Mouse (Mus musculus): ENCODE measurements around the gene Golga1. TPM values are rescaled to one million over a fixed set of nuclear protein-coding genes. Genes with fewer than 3 reads are reported as not detected.

Golga1 gene
- polyA plus RNA-seq, 1 experiment from 2014 or later = 9.9 TPM

DNA sequence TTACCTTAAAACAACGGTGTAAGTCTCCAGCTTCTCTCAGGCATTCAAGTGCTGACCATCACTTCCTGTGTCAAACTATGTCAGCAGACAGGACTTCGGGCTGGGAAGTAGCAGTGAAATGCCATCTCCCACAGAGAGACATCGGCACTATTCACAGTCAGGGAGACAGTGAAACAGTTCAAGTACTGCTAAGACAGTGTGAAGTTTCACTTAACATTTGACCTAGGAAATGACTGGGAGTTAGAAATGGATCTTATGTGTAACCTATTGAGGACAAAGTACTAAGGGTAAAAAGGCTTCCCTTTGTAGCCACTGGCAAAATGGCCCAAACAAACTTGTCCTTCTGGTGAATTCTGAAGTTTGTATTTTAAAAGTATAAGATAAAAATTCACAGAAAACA is 17.4 kb upstream of the Golga1 start:
- no peaks in the 10 kb centered on the region; the same call in 1 of the 2 replicates for H3K36me3 ChIP-seq (replicated peaks; ENCODE audit: insufficient read depth, low read length)
- no peak overlapping the region for H3K4me3 ChIP-seq (ENCODE audit: low read depth, low read length)
- H3K4me1 ChIP-seq (ENCODE audit: insufficient read depth) = no peaks in the 10 kb centered on the region
- ATAC-seq = no peak
- no peak overlapping the region for H3K27ac ChIP-seq (ENCODE audit: low read depth)
- no peak overlapping the region for H3K9ac ChIP-seq (replicated peaks)
- no peak for TF ChIP-seq CTCF (IDR thresholded peaks at IDR 0.05; ENCODE audit: low read depth)
- TF ChIP-seq EP300 (IDR thresholded peaks at IDR 0.05; ENCODE audit: low read depth) = no peak
- WGBS (ENCODE audit: insufficient replicate concordance) = 74% methylated on average over 3 of the region's 3 CpGs
- DNase-seq = no peak
- no peak overlapping the region for H3K4me2 ChIP-seq (ENCODE audit: low read depth, low read length)
- H3K9me3 ChIP-seq (ENCODE audit: low read length) = no peaks in the 10 kb centered on the region
- no peaks in the 10 kb centered on the region for H3K27me3 ChIP-seq (ENCODE audit: insufficient read depth, low read length)

DNA sequence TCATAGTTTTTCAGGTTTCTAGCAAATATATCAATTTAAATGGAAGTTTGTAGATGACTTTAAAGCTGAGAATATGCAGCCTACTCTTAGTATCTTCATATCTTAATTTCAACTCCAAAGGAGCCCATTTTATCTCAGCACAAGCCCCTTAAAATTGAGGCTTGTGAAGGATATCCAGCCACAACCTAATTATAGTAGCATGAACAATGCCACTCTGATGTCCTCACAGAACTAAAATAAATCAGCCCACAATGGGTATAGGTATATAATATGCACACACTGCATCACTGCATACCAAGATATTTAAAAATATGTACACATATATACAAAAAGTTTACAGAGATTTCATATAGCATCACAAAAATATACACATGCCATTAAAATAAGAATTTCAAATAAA is 5.3 kb upstream of the Golga1 start:
- H3K9ac ChIP-seq (replicated peaks) = no peak overlapping the region
- ATAC-seq = no peak

DNA sequence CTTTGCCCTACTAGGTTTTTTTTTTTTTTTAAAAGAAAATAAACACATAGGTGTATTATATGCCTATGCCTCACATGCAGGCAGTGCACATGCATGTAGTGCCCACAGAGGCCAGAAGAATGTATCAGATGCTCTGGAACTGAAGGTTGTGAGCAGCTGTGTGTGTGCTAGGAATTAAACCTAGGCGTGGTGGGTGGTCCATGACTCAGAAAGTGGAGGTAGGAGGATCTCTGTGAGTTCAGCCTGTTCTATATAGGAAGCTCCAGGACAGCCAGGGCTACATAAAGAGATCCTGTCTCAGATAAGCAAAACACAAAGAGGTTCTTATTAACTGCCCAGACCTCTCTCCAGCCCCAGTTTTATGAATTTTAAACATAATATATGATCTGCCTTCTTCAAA is 3.8 kb upstream of the Golga1 start:
- Histone ChIP-seq H3K36me3 (replicated peaks; ENCODE audit: insufficient read depth, low read length) (no peaks in the 10 kb centered on the region), H3K27ac (ENCODE audit: low read depth) (no peak overlapping the region), H3K4me3 (ENCODE audit: low read depth, low read length) (no peak overlapping the region), H3K4me1 (ENCODE audit: insufficient read depth) (peaks cover 5% of the 10 kb centered on the region), H3K27me3 (ENCODE audit: insufficient read depth, low read length) (no peaks in the 10 kb centered on the region), H3K4me2 (ENCODE audit: low read depth, low read length) (no peak overlapping the region), H3K9me3 (ENCODE audit: low read length) (no peaks in the 10 kb centered on the region), H3K9ac (replicated peaks) (no peak overlapping the region)
- ATAC-seq (no peak), DNase-seq (no peak)
- TF ChIP-seq CTCF (IDR thresholded peaks at IDR 0.05; ENCODE audit: low read depth) (no peak), EP300 (IDR thresholded peaks at IDR 0.05; ENCODE audit: low read depth) (no peak)
- WGBS (ENCODE audit: insufficient replicate concordance) = 63% methylated on average over 1 of the region's 1 CpGs

More for the DNA sequence above, 5.3 kb upstream of the Golga1 start:
- no peaks in the 10 kb centered on the region for H3K27me3 ChIP-seq (ENCODE audit: insufficient read depth, low read length)
- TF ChIP-seq CTCF (IDR thresholded peaks at IDR 0.05; ENCODE audit: low read depth) (no peak), EP300 (IDR thresholded peaks at IDR 0.05; ENCODE audit: low read depth) (no peak)
- H3K9me3 ChIP-seq (ENCODE audit: low read length) = no peaks in the 10 kb centered on the region
- no peak overlapping the region for H3K4me2 ChIP-seq (ENCODE audit: low read depth, low read length)
- no peak overlapping the region for H3K4me3 ChIP-seq (ENCODE audit: low read depth, low read length)
- no peak for DNase-seq
- no peaks in the 10 kb centered on the region for H3K4me1 ChIP-seq (ENCODE audit: insufficient read depth)
- no peak overlapping the region for H3K27ac ChIP-seq (ENCODE audit: low read depth)
- H3K36me3 ChIP-seq (replicated peaks; ENCODE audit: insufficient read depth, low read length) = no peaks in the 10 kb centered on the region

DNA sequence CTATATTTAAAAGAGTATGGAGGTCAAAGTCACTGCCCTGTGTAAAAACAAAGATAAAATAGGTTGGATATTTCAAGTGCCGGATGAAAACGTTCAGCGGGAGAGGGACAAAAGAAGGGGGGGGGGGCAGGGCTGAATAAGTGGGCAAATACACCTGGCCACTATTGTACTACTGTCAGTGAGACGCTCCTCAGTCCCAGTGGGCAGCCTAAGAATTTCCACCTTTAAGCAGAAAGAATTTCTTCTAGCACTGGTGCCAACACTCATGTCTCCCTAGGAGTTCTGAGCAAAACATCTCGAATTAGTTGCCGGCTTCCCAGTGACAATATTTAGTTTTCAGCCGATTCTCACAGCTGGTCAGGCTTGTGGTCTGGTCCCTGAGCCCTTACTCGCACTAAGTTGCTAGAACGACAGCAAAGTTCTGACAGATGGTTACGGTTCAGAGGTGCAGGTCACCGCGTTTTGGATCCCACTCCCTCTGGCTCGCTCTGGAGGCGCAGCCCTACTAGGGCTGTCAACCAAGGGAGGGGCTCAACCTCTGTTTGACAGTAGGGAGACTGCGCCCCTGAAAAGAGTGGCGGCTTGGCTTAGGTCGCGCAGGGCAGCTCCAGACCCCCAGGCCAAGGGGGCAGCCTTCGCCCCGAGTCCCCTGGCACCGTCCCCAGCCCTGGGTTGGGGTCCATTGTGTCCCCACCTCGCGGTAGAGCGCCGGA is 498 bp downstream of the Golga1 start:
- H3K9me3 ChIP-seq (ENCODE audit: low read length) = no peaks in the 10 kb centered on the region
- no peaks in the 10 kb centered on the region for H3K27me3 ChIP-seq (ENCODE audit: insufficient read depth, low read length)
- 3% methylated on average over 25 of the region's 25 CpGs for WGBS (ENCODE audit: insufficient replicate concordance)
- peak; percentile 71 for ATAC-seq
- H3K9ac ChIP-seq (replicated peaks) = peak overlapping the region; percentile 94
- peak overlapping the region; percentile 96 for H3K27ac ChIP-seq (ENCODE audit: low read depth)
- H3K4me1 ChIP-seq (ENCODE audit: insufficient read depth) = peaks cover 7% of the 10 kb centered on the region
- H3K4me3 ChIP-seq (ENCODE audit: low read depth, low read length) = peak overlapping the region; percentile 84
- DNase-seq = no peak
- H3K36me3 ChIP-seq (replicated peaks; ENCODE audit: insufficient read depth, low read length) = peaks cover 9% of the 10 kb centered on the region
- no peak for TF ChIP-seq CTCF (IDR thresholded peaks at IDR 0.05; ENCODE audit: low read depth)
- no peak for TF ChIP-seq EP300 (IDR thresholded peaks at IDR 0.05; ENCODE audit: low read depth)
- peak overlapping the region; percentile 87 for H3K4me2 ChIP-seq (ENCODE audit: low read depth, low read length)

DNA sequence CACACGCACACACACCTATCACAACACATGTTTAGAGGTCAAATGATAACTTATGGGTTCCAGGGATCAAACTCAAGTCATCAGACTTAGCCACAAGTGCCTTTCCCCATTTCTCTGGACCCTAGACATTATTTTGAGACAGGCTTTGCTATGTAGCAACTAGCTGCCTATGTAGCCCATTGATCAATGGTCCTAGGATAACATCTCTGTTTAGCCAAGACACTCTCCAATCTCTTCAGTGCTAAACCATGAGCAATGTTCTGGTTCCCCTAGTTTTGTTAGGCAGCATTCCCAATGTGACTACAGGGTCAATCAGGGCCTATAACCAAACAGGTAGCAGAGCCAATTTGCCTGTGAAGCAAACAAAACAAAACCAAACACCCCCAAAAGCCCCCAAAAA is 16.8 kb downstream of the Golga1 start:
- 93% methylated on average over 1 of the region's 1 CpGs for WGBS (ENCODE audit: insufficient replicate concordance)
- Histone ChIP-seq H3K27me3 (ENCODE audit: insufficient read depth, low read length) (no peaks in the 10 kb centered on the region), H3K36me3 (replicated peaks; ENCODE audit: insufficient read depth, low read length) (peaks cover 55% of the 10 kb centered on the region), H3K4me2 (ENCODE audit: low read depth, low read length) (no peak overlapping the region), H3K9me3 (ENCODE audit: low read length) (no peaks in the 10 kb centered on the region), H3K27ac (ENCODE audit: low read depth) (no peak overlapping the region), H3K4me3 (ENCODE audit: low read depth, low read length) (no peak overlapping the region), H3K9ac (replicated peaks) (no peak overlapping the region), H3K4me1 (ENCODE audit: insufficient read depth) (no peaks in the 10 kb centered on the region)
- ATAC-seq (no peak), DNase-seq (no peak)
- TF ChIP-seq CTCF (IDR thresholded peaks at IDR 0.05; ENCODE audit: low read depth) (no peak), EP300 (IDR thresholded peaks at IDR 0.05; ENCODE audit: low read depth) (no peak)

DNA sequence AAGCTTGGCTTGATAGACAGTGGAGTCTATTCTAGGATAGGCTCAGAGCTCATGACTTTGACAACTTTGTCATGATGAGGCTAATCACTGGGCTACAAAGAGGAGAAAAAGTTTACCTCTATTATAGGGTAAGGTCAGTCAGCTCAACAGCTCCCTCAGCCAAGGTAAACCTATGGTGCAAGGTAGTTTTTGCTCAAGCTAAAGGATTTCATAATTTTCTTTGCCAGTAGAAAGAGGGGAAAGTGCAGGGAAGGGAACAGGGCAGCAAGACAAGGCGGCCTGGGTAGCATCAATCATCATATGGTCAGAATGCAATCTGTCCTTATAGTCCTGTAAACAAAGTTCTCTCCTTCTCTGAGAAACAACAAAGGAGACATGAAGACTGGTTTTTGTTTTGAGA is 25.1 kb downstream of the Golga1 start:
- 89% methylated on average over 1 of the region's 1 CpGs for WGBS (ENCODE audit: insufficient replicate concordance)
- H3K9me3 ChIP-seq (ENCODE audit: low read length) = no peaks in the 10 kb centered on the region
- no peak for DNase-seq
- no peak for ATAC-seq
- H3K4me2 ChIP-seq (ENCODE audit: low read depth, low read length) = no peak overlapping the region
- no peak overlapping the region for H3K27ac ChIP-seq (ENCODE audit: low read depth)
- peaks cover 36% of the 10 kb centered on the region for H3K36me3 ChIP-seq (replicated peaks; ENCODE audit: insufficient read depth, low read length)
- no peak overlapping the region for H3K4me3 ChIP-seq (ENCODE audit: low read depth, low read length)
- no peak for TF ChIP-seq CTCF (IDR thresholded peaks at IDR 0.05; ENCODE audit: low read depth)
- no peak for TF ChIP-seq EP300 (IDR thresholded peaks at IDR 0.05; ENCODE audit: low read depth)
- H3K9ac ChIP-seq (replicated peaks) = no peak overlapping the region
- no peaks in the 10 kb centered on the region for H3K4me1 ChIP-seq (ENCODE audit: insufficient read depth)
- H3K27me3 ChIP-seq (ENCODE audit: insufficient read depth, low read length) = no peaks in the 10 kb centered on the region

Data from liver, postnatal 0 days (tissue).